Mouse (Mus musculus) liver, embryonic 13.5 days (tissue): ENCODE measurements around the gene Hes7. TPM values are rescaled to one million over a fixed set of nuclear protein-coding genes. Genes with fewer than 3 reads are reported as not detected.

Experiments used
- ATAC-seq: fragments of 200-750 bp; cut with Nextera tagmentation; 2 replicates; pipeline ENCODE4 v1.8.0; 2017; ENCODE audit warnings: low read depth, mild to moderate bottlenecking, moderate number of reproducible peaks, moderate library complexity
- DNase-seq: peaks from one replicate; pipeline ENCODE4 v3.0.0; 2022
- H3K27ac ChIP-seq: fragments of 300-500 bp; sonication (generic); 2 replicates; pipeline ENCODE4 v1.5.1; 2015; ENCODE audit warnings: moderate library complexity, mild to moderate bottlenecking, inconsistent platforms
- H3K27me3 ChIP-seq: fragments of 300-500 bp; sonication (generic); 2 replicates; pipeline ENCODE4 v1.6.1; 2015; ENCODE audit warnings: mild to moderate bottlenecking, inconsistent platforms
- H3K36me3 ChIP-seq: fragments of 300-500 bp; sonication (generic); 2 replicates; pipeline ENCODE4 v1.6.1; 2015; ENCODE audit warnings: mild to moderate bottlenecking, inconsistent platforms
- H3K4me1 ChIP-seq: fragments of 300-500 bp; sonication (generic); replicated peaks from 2 replicates; pipeline ENCODE4 v1.6.1; 2015; ENCODE audit warnings: inconsistent platforms
- H3K4me2 ChIP-seq: fragments of 300-500 bp; sonication (generic); 2 replicates; pipeline ENCODE4 v1.6.1; 2015; ENCODE audit warnings: inconsistent platforms, mild to moderate bottlenecking, moderate library complexity
- H3K4me3 ChIP-seq: fragments of 300-500 bp; sonication (generic); replicated peaks from 2 replicates; pipeline ENCODE4 v1.5.1; 2015; ENCODE audit warnings: mild to moderate bottlenecking, inconsistent platforms
- H3K9ac ChIP-seq: fragments of 300-500 bp; sonication (generic); 2 replicates; pipeline ENCODE4 v1.6.1; 2015; ENCODE audit warnings: mild to moderate bottlenecking, inconsistent platforms
- H3K9me3 ChIP-seq: fragments of 300-500 bp; sonication (generic); replicated peaks from 2 replicates; pipeline ENCODE4 v1.6.1; 2016; ENCODE audit warnings: inconsistent platforms
- WGBS: fragments of 180-500 bp; shearing (Covaris S2); methylation state at CpG from one replicate; pipeline ENCODE4 v1.1.7; 2015; ENCODE audit not compliant: insufficient replicate concordance; 5-methylcytosine and 5-hydroxymethylcytosine counted together
- polyA plus RNA-seq: library from polyadenylated mRNA; unstranded; fragments of >200 nt; fragmentation: Nextera tagmentation; extraction: Ambion mirVana; gene quantifications from 2 replicates; pipeline ENCODE4 v1.2.1, GENCODE M21; 2015

The Hes7 gene
- polyA plus RNA-seq, 1 experiment from 2014 or later, result 0.18 TPM

DNA sequence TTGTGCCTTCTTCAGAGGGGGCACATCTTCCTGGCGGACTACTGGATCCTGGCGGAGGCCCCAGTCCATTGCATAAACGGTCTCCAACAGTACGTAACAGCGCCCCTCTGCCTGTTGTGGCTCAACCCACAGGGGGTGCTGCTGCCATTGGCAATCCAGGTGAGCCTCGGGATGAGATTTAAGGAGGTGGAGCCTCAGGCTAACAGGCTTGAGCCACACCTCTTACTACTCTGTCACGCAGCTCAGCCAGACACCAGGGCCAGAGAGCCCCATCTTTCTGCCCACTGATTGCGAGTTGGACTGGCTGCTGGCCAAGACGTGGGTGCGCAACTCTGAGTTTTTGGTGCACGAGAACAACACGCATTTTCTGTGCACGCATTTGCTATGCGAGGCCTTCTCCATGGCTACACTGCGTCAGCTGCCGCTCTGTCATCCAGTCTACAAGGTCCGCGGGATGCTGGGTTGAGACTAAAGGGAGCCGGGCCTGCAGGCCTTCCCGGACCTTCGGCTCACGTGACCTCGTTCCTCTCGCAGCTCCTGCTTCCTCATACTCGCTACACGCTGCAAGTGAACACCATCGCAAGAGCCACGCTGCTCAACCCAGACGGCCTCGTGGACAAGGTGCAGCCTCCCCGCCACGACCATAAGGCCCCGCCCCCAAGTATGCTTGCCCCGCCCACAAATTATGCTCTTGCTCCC is 13.9 kb downstream of the Hes7 start:
- Histone ChIP-seq H3K4me1 (peaks cover 15% of the 10 kb centered on the region), H3K4me2 (peak overlapping the region; percentile 69), H3K9me3 (no peaks in the 10 kb centered on the region), H3K27me3 (peaks cover 28% of the 10 kb centered on the region), H3K4me3 (peak overlapping the region; percentile 46), H3K36me3 (no peaks in the 10 kb centered on the region), H3K27ac (no peak overlapping the region), H3K9ac (peak overlapping the region; percentile 44; the same call in 1 of the 2 replicates)
- ATAC-seq (peak; percentile 51), DNase-seq (no peak)
- WGBS, result 8% methylated on average over 34 of the region's 34 CpGs

DNA sequence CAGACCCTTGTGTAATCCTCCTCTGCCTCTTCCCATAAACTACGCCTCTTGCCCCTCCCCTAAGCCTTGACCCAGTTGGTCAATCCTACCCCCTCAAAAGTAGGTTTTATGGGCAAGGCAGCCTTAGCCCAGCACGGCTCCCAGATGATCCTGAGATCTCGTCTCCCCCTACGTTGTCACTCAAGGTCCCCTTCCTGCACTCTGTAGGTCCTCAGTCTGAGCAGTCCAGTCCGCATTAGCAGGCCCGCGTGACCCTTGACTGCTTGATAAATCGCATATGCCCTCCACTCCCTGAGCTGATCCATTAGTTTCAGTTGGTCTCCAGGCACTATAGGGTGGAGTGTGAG is 14.4 kb downstream of the Hes7 start:
- 44% methylated on average over 8 of the region's 8 CpGs for WGBS
- Histone ChIP-seq H3K36me3 (no peaks in the 10 kb centered on the region), H3K27ac (no peak overlapping the region), H3K4me2 (peak overlapping the region; percentile 69), H3K4me1 (peaks cover 15% of the 10 kb centered on the region), H3K9me3 (no peaks in the 10 kb centered on the region), H3K9ac (no peak overlapping the region), H3K27me3 (peaks cover 27% of the 10 kb centered on the region), H3K4me3 (peak overlapping the region; percentile 46)
- DNase-seq (no peak), ATAC-seq (peak; percentile 34; the same call in 1 of the 2 replicates)

DNA sequence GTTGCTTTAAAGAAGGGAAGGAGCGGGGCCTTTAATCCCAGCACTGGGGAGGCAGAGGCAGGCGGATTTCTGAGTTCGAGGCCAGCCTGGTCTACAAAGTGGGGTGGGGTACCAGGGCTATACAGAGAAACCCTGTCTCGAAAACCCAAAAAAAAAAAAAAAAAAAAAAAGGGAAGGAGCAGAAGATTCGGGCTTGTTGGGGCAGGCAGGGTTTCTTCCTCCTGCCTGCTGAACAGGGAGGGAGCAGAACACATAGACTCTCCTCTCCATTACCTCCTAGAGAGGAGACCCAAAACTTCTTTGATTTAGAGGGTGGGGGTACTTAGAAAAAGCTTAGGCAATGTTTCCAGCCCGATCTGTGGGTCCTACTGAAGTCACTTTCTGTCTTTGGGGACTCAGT is 15.2 kb downstream of the Hes7 start:
- 60% methylated on average over 6 of the region's 6 CpGs for WGBS
- no peaks in the 10 kb centered on the region for H3K36me3 ChIP-seq
- H3K9ac ChIP-seq, result no peak overlapping the region
- H3K27ac ChIP-seq, result no peak overlapping the region
- H3K27me3 ChIP-seq, result peaks cover 23% of the 10 kb centered on the region
- no peak for DNase-seq
- H3K9me3 ChIP-seq, result no peaks in the 10 kb centered on the region
- no peak overlapping the region for H3K4me3 ChIP-seq
- H3K4me1 ChIP-seq, result peaks cover 15% of the 10 kb centered on the region
- no peak for ATAC-seq
- no peak overlapping the region for H3K4me2 ChIP-seq

DNA sequence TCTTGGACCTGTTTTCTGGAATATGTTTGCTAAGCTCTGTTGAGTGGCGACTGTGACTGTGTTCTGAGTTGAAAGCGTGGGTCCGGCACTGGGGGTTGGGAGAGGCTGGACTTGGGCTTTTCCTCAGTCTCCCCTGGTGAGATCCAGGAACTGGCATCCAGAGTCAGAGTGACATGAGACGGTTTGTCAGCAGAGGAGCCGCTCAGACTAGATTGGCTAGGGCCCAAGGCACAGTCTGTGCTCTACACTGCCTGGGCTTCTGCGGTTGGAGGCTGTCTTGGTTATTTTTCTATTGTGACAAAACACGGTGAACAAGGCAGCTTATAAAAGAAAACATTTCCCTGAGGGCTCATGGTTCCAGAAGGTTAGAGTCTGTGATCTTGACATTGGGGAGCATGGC is 27.3 kb downstream of the Hes7 start:
- no peak overlapping the region for H3K9ac ChIP-seq
- no peaks in the 10 kb centered on the region for H3K9me3 ChIP-seq
- H3K27me3 ChIP-seq, result peaks cover 28% of the 10 kb centered on the region
- H3K4me2 ChIP-seq, result no peak overlapping the region
- ATAC-seq, result no peak
- no peaks in the 10 kb centered on the region for H3K36me3 ChIP-seq
- H3K4me3 ChIP-seq, result no peak overlapping the region
- no peak for DNase-seq
- 75% methylated on average over 7 of the region's 7 CpGs for WGBS
- H3K27ac ChIP-seq, result no peak overlapping the region
- H3K4me1 ChIP-seq, result peaks cover 5% of the 10 kb centered on the region; the same call in 1 of the 2 replicates

DNA sequence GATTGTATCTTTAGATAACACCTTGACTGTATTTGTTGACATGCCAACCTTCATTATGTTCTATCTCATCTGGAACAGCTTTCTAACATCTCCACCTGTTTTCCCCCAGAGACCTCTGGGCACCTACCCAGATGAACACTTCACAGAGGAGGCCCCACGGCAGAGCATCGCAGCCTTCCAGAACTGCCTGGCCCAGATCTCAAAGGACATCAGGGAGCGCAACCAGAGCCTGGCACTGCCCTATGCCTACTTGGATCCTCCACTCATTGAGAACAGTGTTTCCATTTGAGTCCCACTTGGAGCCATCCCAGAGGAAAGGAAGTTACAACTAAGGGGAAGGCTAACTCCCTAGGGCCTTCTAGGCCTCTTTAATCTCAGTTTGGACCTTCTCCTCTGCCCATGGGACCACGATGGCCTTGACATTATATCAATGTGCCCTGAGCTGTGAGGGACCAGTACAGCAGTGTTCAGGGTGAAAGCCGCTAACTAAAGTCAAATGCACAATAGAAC is 28.3 kb downstream of the Hes7 start:
- Histone ChIP-seq H3K27ac (no peak overlapping the region), H3K9ac (no peak overlapping the region), H3K4me2 (no peak overlapping the region), H3K4me3 (no peak overlapping the region), H3K4me1 (peaks cover 5% of the 10 kb centered on the region; the same call in 1 of the 2 replicates), H3K27me3 (peaks cover 29% of the 10 kb centered on the region), H3K36me3 (no peaks in the 10 kb centered on the region), H3K9me3 (no peaks in the 10 kb centered on the region)
- DNase-seq, result no peak
- WGBS, result 70% methylated on average over 5 of the region's 5 CpGs
- no peak for ATAC-seq

DNA sequence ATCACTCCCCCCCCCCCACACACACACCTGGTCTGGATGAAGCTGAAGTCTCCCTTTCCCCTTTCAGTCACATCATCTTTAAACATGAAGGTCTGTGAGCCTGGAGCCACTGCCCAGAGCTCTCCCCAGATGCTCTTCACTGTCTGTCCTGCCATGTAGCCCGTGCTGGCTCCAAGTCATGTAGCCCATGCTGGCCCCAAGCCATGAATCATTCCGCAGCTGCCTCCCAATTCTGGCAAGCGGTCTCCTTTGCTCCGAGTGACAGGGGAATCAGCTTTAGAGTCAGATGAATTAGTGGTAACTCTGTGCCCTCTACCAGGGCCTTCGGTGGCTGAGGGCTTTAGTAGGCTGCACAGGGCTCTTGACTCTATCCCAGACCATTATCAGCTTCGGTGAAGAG is 29.5 kb downstream of the Hes7 start:
- H3K9me3 ChIP-seq, result no peaks in the 10 kb centered on the region
- H3K27ac ChIP-seq, result no peak overlapping the region
- H3K27me3 ChIP-seq, result peaks cover 40% of the 10 kb centered on the region
- DNase-seq (no peak), ATAC-seq (no peak)
- no peak overlapping the region for H3K4me3 ChIP-seq
- no peak overlapping the region for H3K9ac ChIP-seq
- no peak overlapping the region for H3K4me2 ChIP-seq
- H3K4me1 ChIP-seq, result peaks cover 5% of the 10 kb centered on the region; the same call in 1 of the 2 replicates
- H3K36me3 ChIP-seq, result no peaks in the 10 kb centered on the region
- 64% methylated on average over 6 of the region's 6 CpGs for WGBS

DNA sequence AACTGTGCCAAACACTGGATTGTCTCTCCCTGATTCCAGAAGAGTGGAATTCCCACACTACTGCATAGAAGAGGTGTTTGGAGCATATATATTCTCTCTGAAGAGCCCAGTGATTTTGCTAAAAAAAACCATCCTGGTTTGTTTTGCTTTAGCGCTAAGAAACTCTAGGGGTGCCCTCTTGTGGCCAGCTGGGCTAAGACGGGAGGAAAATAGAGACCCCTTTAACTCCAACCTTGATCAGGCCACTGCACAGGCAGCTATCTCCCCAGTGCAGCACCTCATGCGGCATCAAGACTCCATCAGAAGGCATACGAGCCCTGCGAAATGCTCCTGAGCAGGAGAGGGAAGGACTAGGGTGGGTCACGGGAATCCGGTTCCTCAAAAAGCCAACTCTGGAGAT is 30.2 kb downstream of the Hes7 start:
- peak overlapping the region; percentile 19 for H3K4me2 ChIP-seq
- no peak overlapping the region for H3K27ac ChIP-seq
- no peak for ATAC-seq
- 5% methylated on average over 7 of the region's 7 CpGs for WGBS
- H3K4me1 ChIP-seq, result peaks cover 8% of the 10 kb centered on the region
- H3K36me3 ChIP-seq, result no peaks in the 10 kb centered on the region
- H3K27me3 ChIP-seq, result peaks cover 44% of the 10 kb centered on the region
- no peaks in the 10 kb centered on the region for H3K9me3 ChIP-seq
- H3K9ac ChIP-seq, result no peak overlapping the region
- peak; percentile 44 for DNase-seq
- 0 out of 2 replicates have a peak overlapping the region, but pooled peaks have one; percentile 11 for H3K4me3 ChIP-seq

DNA sequence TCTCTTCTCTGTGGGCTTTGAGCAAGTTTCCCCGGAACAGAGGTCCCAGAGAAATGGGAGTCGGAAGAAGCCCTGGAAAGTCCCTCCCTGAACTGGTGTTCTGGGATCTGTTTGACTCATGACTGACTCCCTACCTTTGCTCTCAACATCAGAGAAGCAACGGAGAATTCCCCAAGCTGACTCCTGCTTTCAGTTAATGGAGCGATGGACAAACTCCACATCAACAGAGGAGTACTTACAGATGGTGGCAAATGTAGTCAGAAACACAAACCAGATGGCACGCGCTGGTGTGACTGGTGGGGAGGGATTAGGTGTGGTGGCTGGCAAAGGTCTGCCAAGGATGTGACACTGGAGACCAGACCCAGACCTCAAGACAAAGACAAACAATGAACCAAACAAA is 30.8 kb downstream of the Hes7 start:
- peak overlapping the region; percentile 19 for H3K4me2 ChIP-seq

DNA sequence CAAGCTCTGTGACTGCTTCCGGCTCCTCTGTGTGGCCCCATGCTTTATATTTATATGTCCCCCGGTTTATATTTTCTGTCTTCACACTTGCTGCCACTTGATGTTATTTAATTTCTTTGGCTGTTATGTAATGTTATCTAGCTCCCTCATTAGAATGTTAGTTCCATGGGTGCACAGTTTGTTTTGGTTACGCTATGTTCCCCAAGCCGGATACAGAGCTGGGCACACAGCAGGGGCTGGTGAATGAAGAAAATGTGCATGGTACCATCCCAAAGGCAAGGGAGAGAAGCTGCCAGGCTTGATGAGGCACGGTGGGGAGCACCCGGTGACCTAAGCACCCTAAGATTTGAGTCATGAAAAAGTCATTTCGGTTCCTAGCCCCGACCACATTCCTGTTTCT is 33.6 kb downstream of the Hes7 start:
- Histone ChIP-seq H3K9ac (no peak overlapping the region), H3K36me3 (no peaks in the 10 kb centered on the region), H3K4me3 (no peak overlapping the region), H3K27ac (no peak overlapping the region), H3K4me2 (no peak overlapping the region), H3K9me3 (no peaks in the 10 kb centered on the region), H3K4me1 (peaks cover 22% of the 10 kb centered on the region), H3K27me3 (peaks cover 75% of the 10 kb centered on the region)
- WGBS, result 55% methylated on average over 8 of the region's 8 CpGs
- ATAC-seq, result no peak
- DNase-seq, result no peak

More for the DNA sequence above, 30.8 kb downstream of the Hes7 start:
- Histone ChIP-seq H3K27me3 (peaks cover 47% of the 10 kb centered on the region), H3K9me3 (no peaks in the 10 kb centered on the region), H3K36me3 (no peaks in the 10 kb centered on the region), H3K9ac (no peak overlapping the region), H3K4me3 (0 out of 2 replicates have a peak overlapping the region, but pooled peaks have one; percentile 11), H3K27ac (no peak overlapping the region), H3K4me1 (peaks cover 11% of the 10 kb centered on the region)
- DNase-seq (no peak), ATAC-seq (no peak)
- 58% methylated on average over 6 of the region's 6 CpGs for WGBS

DNA sequence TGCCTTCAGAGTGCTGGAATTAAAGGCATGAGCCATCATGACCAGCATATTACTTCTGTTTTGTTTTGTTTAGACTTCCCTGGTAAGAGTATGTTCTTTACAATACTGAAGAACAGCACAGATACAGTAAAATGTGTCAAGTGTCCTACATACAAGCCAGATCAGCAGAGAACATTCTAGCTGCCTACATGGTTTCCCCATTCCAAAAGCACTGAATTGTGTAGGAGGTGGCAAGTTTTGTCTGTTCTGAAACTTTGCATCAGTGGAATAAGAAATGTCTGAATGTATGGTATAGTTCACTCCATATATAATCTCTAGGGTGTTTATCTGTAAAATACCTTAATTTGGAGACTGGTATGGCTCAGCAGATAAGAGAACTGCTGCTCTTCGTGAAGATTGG is 35.1 kb downstream of the Hes7 start:
- 6% methylated on average over 1 of the region's 1 CpGs for WGBS
- Histone ChIP-seq H3K27me3 (peaks cover 77% of the 10 kb centered on the region), H3K36me3 (no peaks in the 10 kb centered on the region), H3K9ac (no peak overlapping the region), H3K4me3 (no peak overlapping the region), H3K4me1 (peaks cover 22% of the 10 kb centered on the region), H3K27ac (no peak overlapping the region), H3K9me3 (no peaks in the 10 kb centered on the region), H3K4me2 (no peak overlapping the region)
- ATAC-seq, result no peak
- no peak for DNase-seq

DNA sequence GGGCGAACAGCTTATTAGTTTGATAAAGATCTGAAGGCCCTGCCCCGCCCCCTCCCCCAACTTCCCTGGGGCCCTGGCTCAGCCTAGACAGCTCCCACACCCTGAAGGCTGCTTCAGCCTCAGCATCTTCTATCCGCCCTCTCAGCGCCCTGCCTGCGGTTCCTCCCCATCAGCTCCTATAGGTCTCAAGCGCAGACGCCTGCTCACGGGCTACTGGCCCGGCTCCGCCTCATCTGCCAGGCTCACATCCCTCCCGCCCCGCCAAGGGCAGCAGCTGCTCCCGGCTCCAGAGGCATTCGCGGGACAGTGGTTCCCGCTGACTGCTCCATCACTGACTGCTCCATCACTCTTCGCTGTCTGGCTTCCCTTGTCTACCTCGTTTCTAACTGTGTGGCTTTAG is 36.6 kb downstream of the Hes7 start, which contains the start of gene Alox12b:
Gene Alox12b (plus strand): TSS at position 190 of the 400 bp plus-strand sequence.
- ATAC-seq (no peak), DNase-seq (no peak)
- H3K9me3 ChIP-seq, result no peaks in the 10 kb centered on the region
- no peak within 1 kb of the TSS for H3K27ac ChIP-seq
- no peak within 1 kb of the TSS for H3K4me3 ChIP-seq
- H3K36me3 ChIP-seq, result no peaks in the 10 kb centered on the region
- H3K9ac ChIP-seq, result no peak within 1 kb of the TSS
- peaks cover 68% of the 10 kb centered on the region for H3K27me3 ChIP-seq
- H3K4me1 ChIP-seq, result peaks cover 17% of the 10 kb centered on the region
- WGBS, result 5% methylated on average over 18 of the region's 18 CpGs
- no peak within 1 kb of the TSS for H3K4me2 ChIP-seq

DNA sequence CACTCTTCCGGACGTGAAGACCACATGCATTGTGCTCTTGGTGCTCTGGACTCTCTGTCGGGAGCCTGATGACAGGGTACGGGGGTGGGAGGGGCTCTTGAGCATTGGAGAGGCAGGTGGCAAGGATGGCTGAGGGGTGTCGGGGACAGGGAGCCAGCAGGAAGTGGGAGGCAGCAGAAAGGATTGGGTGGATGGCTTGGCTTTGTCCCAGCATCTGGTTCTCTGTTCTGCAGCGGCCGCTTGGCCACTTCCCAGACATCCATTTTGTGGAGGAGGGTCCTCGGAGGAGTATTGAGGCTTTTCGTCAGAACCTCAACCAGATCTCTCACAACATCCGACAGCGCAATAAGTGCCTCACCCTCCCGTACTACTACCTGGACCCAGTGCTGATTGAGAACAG is 49.1 kb downstream of the Hes7 start:
- ATAC-seq, result no peak
- H3K9me3 ChIP-seq, result no peaks in the 10 kb centered on the region
- no peak for DNase-seq
- no peak overlapping the region for H3K27ac ChIP-seq
- 71% methylated on average over 12 of the region's 12 CpGs for WGBS
- no peak overlapping the region for H3K9ac ChIP-seq
- H3K4me3 ChIP-seq, result no peak overlapping the region
- H3K36me3 ChIP-seq, result no peaks in the 10 kb centered on the region
- H3K4me1 ChIP-seq, result no peaks in the 10 kb centered on the region
- H3K27me3 ChIP-seq, result peaks cover 12% of the 10 kb centered on the region
- no peak overlapping the region for H3K4me2 ChIP-seq
